Mouse (Mus musculus) CD4-positive, CD25-positive, alpha-beta regulatory T cell, adult 9 weeks (primary cell): ENCODE data around the gene Psmg1. TPM values are rescaled to one million over a fixed set of nuclear protein-coding genes. Genes with fewer than 3 reads are reported as not detected.

ENCODE experiments used
- polyA plus RNA-seq: library from polyadenylated mRNA; unstranded; fragments of 100-300 nt; shearing (Covaris generic); gene quantifications from one replicate; pipeline ENCODE4 v1.2.1, GENCODE M21; 2017

Gene Psmg1
- polyA plus RNA-seq: 72.7 TPM

GRCm38 (mm10) chr16:95990462-95991121 is at the start of gene Psmg1:
Gene Psmg1, minus strand, starts transcription at chr16:95990960.

Other genes starting within 250 kb of the Psmg1 start
- 27.1 TPM for gene Brwd1, start 91.6 kb upstream of the Psmg1 start, polyA plus RNA-seq
- 67.8 TPM for gene Hmgn1, start 136.8 kb upstream of the Psmg1 start, polyA plus RNA-seq
- gene Wrb, start 154.4 kb upstream of the Psmg1 start, polyA plus RNA-seq: 13.9 TPM
- gene Lca5l, start 201.3 kb upstream of the Psmg1 start, polyA plus RNA-seq: not detected
- not detected for gene Sh3bgr, start 209.5 kb upstream of the Psmg1 start, polyA plus RNA-seq
- gene B3galt5, start 244.8 kb upstream of the Psmg1 start, polyA plus RNA-seq: 2.2 TPM